Mouse (Mus musculus): ENCODE measurements around the gene Pla2g2e.

- no peak for TF ChIP-seq EP300 (optimal IDR thresholded peaks at IDR 0.05)
- no peak for TF ChIP-seq CTCF (IDR thresholded peaks at IDR 0.05; ENCODE audit: low read depth)
Observed at GRCm38 (mm10) chr4:138868666-138869065, 9.1 kb upstream of the Pla2g2e start.
